Mouse (Mus musculus): ENCODE measurements around the gene Fbxo17.
"Not testable (repeated sequence)": the region's sequence is repeated elsewhere in the genome, so short reads cannot be mapped to it uniquely, and the experiment has no call there.

The Fbxo17 gene

DNA sequence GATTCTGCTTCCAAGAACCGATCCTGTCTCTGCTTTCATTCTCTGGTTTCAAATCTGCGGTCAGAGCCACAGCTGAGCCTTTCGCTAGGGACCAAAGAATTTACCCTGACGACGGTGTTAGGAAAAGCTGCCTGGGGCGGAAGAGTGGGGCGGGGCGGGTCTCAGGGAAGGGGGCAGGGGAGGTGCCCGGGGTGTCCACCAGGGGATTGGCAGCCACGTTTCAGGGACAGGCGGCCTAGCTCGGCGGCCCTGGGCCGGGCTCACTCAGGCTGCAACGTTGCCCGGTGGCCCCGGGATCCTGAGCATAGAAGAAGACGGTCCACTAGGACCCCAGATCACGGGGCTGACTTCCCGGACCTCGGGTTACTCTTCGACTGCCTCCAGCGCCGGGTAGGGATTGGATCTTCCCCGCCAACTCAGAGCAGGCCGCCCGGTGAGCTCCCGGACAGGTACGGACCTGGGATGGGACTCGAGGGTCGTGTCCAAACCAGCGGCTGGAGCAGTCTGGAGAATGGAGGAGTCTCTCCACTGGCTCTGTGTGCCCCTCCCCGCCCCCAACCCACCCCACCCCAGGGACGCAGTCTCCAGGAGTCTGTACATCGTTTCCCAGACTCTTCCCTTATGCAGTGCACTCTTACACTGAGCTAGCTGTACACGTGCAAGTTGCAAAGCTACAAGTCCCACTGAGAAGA, at the start of gene Fbxo17:
TSS of gene Fbxo17 (plus strand) at position 215 of the 692 bp plus-strand sequence.
- peak; percentile 84 for DNase-seq (ENCODE audit: low spot score)

DNA sequence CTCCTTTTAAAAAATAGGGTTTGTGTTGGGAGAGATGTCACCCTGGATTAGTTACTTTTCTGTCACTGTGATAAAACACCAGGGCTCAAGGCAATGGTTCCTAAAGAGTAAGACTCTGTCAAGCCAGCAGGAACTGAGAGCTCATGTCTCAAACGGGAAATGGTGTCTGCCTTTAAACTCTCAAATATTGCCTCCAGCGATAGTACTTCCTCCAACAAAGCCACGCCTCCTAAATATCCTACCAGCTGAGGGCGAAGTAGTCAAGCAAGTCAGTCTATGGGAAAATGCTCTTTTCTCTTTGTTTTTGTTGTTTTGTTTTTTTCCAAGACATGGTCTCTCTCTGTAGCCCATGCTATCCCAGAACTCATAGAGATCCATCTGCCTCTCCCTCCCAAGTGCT, 45.4 kb upstream of the Fbxo17 start:
- DNase-seq (ENCODE audit: low spot score), result no peak

DNA sequence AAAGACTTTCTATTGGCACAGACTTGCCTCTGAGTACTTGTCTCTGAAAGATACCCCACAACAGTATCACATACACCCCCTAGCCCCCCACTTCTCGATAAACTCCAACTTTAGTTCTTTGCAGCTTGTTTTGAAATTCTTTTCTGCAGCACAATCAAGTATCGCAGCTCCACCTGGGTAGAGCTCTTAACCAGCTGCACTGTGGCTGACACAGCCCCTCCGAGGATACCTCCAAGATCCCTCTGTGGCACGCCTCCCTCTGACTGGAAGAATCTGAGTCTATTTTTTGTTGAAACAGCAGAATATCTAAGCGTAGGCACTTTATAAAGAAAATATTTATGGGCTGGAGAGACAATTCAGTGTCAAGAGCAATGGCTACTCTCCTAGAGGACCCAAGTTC, 44.3 kb upstream of the Fbxo17 start:
- no peak for DNase-seq (ENCODE audit: low spot score)

DNA sequence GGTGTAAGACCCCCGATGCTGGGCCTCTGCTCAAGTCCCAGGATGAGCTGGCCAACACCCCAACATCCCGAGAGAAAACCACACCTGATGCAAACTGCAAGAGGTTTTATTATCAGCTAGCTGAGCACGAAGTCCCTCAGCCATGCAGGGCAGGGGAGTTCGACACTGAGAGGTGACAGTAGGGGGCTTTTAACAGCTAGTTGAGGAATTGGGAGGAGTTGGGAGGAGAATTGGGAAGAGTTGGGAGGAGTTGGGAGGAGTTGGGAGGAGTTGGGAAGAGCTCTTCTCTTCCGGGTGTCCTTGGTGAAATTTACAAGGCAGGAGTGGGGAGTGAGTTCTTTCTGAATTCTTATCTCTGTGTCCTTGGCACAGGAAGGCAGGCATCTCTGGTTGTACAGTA, 43.8 kb upstream of the Fbxo17 start:
- DNase-seq (ENCODE audit: low spot score), result not testable (repeated sequence)

DNA sequence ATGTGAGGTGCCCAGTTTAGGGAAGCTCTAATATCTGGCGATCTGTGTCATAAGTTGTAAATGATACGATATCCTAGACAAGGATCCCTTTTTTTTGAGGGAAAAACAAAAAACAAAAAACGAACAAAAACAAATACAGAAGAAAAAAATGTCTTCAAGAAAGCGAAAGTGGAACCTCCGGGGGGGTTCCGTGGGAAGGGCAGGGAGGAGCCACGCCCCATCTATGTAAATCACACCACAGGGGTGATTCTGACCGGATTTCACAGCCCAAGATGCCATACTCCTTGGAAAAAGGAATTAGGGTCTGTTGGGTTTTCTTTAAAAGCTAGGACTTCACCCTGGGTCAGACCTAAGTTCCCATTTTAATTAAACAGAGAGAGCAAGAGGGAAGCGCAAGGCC, 41.6 kb upstream of the Fbxo17 start:
- no peak for DNase-seq (ENCODE audit: low spot score)

DNA sequence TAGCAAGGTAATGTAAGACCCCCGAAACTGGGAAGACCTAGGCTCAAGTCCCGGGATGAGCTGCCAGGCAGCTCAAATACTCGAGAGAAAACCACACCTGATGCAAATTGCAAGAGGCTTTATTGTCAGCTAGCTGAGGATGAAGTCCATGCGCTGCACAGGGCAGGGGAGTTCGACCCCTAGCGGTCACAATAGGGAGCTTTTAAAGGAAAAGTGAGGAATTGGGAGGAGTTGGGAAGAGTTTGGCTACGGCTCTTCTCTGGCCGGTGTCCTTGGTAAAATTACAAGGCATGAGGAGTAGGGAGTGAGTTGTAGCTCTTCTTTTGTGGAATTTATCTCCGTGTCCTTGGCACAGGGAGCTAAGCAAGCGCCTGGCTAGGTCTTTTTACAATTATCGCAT, 40.9 kb upstream of the Fbxo17 start:
- peak; percentile 71 for DNase-seq (ENCODE audit: low spot score)

DNA sequence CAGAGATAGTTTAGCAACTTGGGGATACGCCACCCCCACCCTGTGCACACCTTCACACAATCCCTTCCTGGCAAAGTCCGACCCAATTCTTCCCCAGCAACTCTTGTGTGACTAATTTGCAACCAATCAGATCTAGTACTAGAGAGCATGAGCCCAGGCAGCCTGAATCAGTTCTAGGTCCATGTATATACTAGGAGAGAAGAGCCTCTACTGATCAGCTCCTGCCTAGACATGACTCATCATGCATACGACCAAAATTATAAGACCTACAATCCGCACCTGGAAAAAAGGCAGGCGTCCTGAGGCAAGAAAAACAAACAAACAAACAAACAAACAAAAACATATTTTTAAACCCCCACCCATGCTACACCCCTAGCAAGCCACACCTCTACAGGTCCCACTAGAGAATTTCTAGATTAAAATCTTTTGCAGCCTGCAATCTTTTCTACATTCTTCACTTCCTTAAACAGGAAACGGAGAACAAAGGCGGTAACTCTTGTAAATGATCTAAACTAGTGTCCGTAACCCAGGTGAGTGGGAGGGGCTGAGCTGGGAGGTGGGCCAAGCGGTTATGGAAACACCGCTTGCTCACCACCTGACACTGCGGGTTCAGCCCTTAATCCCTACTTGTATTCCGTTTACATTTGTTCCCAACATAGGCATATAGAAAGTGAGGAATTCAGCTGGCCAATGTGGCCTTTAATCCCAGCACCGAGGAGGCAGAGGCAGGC, 39.6 kb upstream of the Fbxo17 start:
- DNase-seq (ENCODE audit: low spot score), result no peak

DNA sequence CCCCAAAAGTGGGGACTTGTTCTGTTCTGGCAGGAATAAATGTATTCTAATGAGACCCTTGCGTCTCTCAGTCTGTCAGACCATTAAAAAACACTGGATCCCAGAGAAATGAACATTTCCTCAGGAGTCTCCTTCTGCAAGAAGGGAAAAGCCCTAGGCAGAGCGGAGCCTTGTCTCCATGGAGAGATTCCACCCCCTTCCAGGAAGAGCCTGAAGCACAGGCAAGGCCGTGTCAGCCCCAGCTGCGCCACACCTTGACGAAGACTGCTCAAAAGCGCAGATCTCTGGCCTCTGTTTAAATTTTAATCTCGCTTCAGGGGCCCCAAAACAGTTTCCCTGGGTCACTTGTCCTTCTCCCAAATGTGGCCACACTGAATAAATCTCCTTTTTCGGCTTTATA, 39.0 kb upstream of the Fbxo17 start:
- no peak for DNase-seq (ENCODE audit: low spot score)

DNA sequence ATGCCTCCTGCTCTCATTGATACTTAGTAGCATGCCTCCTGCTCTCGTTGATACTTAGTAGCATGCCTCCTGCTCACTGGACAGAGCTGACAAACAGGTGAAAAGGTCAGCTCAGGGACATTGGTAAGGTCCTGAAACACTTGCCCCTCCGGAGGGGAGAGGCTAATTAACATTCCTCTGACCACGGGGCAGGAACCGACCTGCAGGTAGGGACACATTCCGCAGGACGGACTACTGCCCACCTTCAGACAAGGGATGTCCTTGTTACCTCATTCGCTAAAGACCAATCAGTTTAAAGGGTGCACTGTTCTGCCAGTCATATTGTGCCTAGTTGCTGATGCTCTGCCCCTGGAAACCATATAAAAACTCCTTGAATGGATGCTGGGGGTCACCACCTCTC, 25.5 kb upstream of the Fbxo17 start:
- no peak for DNase-seq (ENCODE audit: low spot score)

DNA sequence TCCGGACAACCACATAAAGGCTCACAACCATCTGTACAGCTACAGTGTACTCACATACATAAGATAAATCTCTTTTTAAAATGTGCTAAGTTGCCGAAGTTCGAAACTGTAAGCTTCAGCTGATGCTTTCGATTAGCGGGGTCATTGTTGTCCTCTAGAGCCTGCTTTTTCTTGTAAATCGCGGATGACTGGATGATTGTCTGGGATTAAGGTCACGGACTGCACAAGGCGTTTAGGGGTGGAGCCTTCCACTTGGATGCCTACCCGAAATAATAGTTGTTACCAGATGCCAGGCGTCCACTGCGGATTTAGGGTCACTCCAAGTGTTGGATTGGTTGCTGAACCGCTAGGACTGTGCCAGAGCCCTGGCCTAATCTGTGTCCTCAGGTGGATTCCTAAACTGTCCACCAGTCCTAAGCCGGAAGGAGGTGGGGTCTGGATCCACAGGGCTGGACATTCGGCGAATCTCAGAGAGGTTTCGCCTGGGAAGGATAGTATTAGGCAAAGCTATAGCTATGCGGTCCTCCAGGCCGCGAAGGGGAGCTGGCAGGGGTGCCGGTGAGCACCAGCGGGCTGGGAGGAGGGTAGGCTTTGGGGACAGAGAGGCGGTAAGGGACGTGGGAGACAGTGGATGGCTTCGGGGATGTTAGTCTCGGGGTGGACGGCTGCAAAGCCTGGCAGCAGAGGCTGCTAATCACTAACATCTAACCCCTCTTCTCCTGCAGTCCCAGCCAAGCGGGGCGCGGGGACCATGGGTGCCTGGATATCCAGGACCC, 23.9 kb upstream of the Fbxo17 start, which contains the start of gene Fbxo27:
TSS of gene Fbxo27 (plus strand) at position 305 of the 776 bp plus-strand sequence.
- peak; percentile 65 for DNase-seq (ENCODE audit: low spot score)

DNA sequence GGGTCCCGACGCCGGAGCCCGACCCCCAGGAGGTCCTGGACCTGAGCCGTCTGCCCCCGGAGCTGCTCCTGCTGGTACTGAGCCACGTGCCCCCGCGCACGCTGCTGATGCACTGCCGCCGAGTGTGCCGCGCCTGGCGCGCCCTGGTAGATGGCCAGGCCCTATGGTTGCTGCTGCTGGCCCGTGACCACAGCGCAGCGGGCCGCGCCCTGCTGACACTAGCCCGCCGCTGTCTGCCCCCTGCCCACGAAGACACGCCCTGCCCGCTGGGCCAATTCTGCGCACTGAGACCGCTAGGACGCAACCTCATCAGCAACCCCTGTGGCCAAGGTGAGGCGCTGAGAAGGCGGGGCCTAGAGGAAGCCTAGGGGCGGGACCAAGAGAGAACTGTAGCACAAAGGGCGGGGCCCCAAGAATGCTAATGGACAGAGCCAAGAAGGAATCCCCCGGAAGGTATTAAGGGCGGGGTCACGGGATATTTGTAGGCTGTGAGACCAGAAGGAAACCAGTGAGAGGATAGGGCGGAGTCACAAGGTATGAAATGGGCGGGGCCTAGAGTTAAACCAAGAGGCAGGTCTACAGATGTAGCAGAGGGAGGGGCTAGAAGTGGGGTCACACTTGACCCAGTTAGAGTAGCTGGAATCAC, 23.2 kb upstream of the Fbxo17 start:
- DNase-seq (ENCODE audit: low spot score), result peak; percentile 89

DNA sequence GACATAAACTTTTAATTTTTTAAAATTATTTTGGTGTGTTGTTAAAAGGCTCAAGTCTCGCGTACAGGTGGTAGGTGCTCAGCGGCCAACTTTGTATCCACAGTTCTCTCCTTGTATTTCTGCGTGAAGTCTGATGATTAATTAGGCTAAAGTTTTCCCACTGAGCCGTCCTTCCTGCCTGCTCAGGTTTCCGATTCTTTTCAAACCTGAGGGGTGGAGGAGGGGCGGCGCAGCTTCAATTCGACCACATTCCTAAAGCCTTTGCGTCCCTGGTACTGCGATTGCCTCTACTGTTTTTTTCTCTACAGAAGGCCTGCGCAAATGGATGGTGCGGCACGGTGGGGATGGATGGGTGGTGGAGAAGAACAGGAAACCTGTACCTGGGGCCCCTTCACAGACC, 22.2 kb upstream of the Fbxo17 start:
- DNase-seq (ENCODE audit: low spot score), result no peak

DNA sequence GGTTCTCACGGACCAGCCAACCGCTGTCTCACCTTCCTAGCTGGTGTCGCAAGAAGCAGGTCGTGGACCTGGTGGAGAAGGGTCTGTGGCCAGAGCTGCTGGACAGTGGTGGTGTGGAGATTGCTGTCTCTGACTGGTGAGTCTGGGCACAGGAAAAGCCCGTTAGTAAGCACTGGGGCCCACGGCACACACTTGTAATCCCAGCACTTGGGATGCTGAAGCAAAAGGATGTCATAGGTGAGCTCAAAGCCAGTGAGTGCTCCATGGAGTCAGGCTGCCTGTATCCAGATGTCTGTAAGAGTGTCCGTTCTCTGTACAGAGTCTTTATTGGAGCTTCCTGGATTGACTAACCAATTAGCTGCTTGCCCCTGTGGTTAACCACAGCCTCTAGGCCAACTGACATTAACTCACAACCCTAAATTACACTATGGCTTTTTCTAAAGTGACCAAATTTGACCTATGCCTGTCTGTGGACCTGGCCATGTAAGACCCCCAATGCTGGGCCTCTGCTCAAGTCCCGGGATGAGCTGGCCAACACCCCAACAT, 21.6 kb upstream of the Fbxo17 start:
- no peak for DNase-seq (ENCODE audit: low spot score)

DNA sequence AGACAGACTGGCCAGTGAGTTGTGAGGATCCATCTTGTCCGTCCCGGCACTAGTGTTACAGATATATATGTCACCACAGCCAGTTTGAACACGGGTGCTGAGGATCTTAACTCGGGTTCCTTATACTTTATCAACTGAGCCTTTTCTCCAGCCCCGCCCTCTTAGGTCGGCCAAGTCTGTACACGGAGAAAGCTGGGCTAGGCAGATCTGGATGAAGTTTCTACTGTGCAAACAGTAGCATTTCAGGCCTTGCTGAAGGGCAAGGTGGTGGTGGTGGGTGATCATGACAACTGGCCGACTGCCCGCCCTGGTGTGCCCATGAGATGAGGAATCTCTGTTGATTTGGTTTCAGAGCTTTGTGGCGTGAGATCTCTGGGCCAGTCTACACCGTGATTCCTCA, 19.3 kb upstream of the Fbxo17 start:
- DNase-seq (ENCODE audit: low spot score), result no peak

DNA sequence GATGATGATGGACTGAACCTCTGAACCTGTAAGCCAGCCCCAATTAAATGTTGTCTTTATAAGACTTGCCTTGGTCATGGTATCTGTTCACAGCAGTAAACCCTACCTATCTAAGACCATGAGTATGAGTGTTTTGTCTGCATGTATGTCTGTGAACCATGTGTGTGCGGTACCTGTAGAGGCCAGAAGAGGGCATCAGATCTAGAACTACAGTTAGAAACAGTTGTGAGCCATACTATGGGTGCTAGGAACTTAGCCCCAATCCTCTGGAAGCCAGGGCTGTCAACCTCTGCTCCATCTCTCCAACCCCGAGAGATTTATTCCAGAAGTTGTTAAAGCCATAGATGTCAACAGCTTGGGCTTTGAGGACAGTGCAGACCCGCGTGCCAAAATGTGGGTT, 16.3 kb upstream of the Fbxo17 start:
- DNase-seq (ENCODE audit: low spot score), result no peak

DNA sequence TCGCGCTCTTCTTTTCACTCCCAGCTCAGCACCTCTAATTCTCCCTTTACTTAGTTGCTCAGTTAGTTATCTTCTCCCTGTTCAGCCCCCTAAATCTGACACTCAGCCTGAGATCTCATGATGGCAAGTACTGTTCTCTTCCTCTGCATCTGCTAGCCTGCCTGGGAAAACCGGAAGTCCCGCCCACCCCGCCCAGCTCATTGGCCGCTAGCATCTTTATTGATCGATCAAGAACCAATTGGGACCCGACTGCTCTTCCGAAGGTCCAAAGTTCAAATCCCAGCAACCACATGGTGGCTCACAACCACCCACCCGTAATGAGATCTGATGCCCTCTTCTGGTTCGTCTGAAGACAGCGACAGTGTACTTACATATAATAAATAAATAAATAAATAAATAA, 15.3 kb upstream of the Fbxo17 start:
- not testable (repeated sequence) for DNase-seq (ENCODE audit: low spot score)

DNA sequence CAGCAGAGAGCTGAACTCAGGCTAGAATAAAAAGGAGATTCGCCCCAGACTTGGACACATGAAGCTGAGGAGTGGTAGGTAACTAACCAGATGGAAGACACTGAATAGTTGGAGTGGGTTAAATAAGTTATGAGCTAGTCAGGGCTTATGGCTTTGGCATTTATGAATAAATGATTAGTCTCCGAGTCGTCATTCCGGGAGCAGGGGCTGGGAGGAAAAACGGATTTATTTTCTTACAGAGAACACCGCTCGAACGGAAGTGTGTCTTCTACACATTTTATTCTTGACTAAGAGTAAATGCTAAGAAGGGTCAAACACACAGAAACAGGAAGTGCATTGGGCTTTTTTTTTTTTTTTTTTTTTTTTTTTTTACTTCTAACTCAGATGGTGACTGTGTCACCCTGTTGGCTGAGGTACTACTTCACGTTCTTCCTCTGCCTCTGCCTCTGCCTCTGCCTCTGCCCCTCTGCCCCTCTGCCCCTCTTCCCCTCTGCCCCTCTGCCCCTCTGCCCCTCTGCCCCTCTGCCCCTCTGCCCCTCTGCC, 13.9 kb upstream of the Fbxo17 start:
- DNase-seq (ENCODE audit: low spot score), result no peak

DNA sequence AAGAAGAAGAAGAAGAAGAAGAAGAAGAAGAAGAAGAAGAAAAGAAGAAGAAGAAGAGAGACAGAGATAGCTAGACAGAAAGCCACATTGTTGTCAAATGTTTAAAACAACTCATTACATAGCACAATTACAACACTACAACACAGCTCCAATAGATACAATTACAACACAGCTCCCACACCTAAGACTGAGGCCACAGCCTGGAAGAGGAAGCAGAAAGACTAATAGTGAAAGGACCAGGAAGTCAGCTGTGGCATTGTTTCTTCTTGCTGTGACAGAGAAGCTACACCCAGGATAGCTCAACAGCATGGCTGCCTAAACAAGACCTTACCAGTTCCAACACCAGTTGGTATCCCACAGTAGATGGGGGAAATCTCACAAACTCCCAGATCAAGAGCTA, 7.2 kb upstream of the Fbxo17 start:
- DNase-seq (ENCODE audit: low spot score), result no peak

DNA sequence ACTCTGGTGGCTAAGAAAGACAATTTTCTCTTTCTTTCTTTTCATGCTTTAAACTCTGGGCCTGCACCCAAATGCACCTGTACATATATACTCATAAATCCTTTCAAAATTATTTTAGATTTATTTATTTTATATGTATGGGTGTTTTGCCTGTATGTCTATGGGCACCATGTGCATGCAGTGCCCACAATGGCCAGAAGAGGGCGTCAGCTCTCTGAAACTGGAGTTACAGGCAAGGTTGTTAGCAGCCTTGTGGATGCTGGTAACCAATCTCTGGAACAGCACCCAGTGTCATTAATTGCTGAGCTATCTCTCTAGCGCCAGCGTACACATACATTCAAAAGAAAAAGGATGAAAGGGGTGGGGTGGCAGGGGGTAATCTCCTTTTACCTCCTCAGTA, 5.6 kb upstream of the Fbxo17 start:
- peak; percentile 64 for DNase-seq (ENCODE audit: low spot score)

DNA sequence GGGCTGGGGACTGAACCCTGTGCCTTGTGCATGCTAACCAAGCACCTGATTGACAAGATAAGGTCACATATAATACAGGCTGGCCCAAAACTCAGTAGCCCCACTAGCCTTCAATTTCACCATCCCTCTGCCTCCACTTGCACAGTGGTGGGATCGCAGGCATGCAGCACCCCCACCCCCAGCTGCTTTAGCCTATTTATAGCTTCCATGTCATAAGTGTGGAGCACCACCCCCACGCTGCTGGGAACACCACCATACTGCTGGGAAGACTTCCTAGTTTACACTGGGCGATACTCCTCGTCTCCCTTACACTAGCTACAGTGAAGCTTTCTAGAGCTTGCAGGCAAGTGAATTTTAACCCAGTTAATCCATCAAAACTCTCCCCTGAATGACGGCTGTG, 1.9 kb upstream of the Fbxo17 start:
- DNase-seq (ENCODE audit: low spot score), result no peak

DNA sequence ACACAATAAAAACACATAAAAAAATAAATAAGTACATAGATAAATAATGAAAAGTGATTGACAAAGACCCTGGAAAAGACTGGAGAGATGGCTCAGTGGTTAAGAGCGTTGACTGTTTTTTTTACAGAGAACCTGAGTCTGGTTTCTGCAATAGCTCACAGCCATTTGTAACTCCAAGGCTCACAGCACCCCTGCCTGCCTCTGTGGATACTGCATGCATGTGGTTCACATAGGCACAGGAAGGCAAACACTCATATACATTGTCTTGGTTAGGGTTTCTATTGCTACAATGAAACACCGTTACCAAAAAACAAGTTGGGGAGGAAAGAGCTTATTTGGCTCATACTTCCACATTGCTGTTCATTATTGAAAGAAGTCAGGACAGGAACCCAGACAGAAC, 1.0 kb upstream of the Fbxo17 start:
- DNase-seq (ENCODE audit: low spot score), result no peak

DNA sequence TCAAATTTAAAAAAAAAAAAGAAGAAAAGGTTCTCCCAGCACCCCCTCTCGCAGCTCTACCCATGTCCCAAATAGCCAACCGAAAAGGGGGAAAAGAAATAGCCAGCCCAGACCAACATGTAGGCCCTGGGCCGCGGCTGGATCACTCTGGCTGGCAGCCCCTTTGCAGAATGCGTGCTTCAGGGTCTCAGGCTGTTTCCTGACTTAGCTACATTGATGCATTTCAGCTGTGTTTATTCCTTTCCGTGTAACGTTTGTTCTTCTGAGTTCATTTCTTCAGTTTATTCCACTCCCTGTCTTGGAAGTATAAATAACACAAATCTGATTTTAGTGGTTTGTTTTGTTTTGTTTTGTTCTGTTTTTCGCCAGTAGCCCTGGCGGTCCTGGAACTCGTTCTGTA, 1.1 kb downstream of the Fbxo17 start:
- DNase-seq (ENCODE audit: low spot score), result no peak
